Comparison of ENCODE assay signal across 8 mouse cellular contexts in the genomic region with DNA sequence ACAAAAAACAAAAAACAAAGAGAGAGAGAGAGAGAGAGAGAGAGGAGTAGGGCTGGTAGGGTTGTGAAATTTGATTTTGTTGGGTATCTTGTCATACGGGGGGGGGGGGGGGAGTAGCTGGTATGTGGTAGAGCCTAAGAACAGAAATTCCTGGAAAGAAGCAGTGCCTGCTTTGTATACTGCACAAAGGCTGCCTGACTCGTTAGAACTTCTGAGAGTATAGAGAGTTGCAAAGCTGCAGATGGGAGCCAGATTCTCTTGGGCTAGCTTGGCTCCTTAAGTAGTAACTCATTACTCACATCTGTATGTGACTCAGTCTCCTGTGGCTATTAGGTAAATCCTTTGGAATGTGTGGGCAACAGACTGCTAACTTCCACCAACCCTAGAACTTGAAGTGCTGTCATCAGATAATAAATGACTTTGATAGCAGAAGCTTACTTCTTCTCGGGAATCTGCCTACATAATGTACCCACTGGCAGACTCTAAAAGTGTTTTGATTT. TPM values are rescaled to one million over a fixed set of nuclear protein-coding genes. Genes with fewer than 3 reads are reported as not detected.
DNase-seq lines count a peak whose midpoint lies in the region; ATAC-seq lines count a peak whose summit lies in the region.

A gene (minus strand): TSS at position 51 of the 500 bp plus-strand sequence.

- WGBS in forebrain, embryonic 11.5 days = 53% methylated on average over 3 of the region's 3 CpGs
- 19% methylated on average over 3 of the region's 3 CpGs for WGBS in limb, embryonic 15.5 days
- 25% methylated on average over 3 of the region's 3 CpGs for WGBS in stomach, embryonic 14.5 days

- no peak for ATAC-seq in forebrain, embryonic 11.5 days (replicated peaks; ENCODE audit: low FRiP score)
- ATAC-seq in limb, embryonic 15.5 days (ENCODE audit: insufficient number of reproducible peaks, low FRiP score, low TSS enrichment, low read depth) = 0 out of 2 replicates have a peak, but pooled peaks have one; percentile 24
- ATAC-seq in stomach, embryonic 14.5 days (ENCODE audit: insufficient number of reproducible peaks, insufficient read depth, low FRiP score, low read depth) = no peak

- H3K36me3 ChIP-seq in forebrain, embryonic 11.5 days (ENCODE audit: control insufficient read depth, insufficient read depth, low read length) = no peaks in the 10 kb centered on the region
- H3K36me3 ChIP-seq in limb, embryonic 15.5 days = no peaks in the 10 kb centered on the region
- no peaks in the 10 kb centered on the region for H3K36me3 ChIP-seq in stomach, embryonic 14.5 days (ENCODE audit: control insufficient read depth, insufficient read depth, low read length)

- H3K9ac ChIP-seq in forebrain, embryonic 11.5 days (ENCODE audit: low read length) = no peak within 1 kb of the TSS
- H3K9ac ChIP-seq in limb, embryonic 15.5 days = no peak within 1 kb of the TSS
- no peak within 1 kb of the TSS for H3K9ac ChIP-seq in stomach, embryonic 14.5 days (replicated peaks; ENCODE audit: low read depth, low read length)

- H3K4me3 ChIP-seq in forebrain, embryonic 11.5 days (ENCODE audit: low read depth, low read length) = no peak within 1 kb of the TSS
- H3K4me3 ChIP-seq in limb, embryonic 15.5 days = no peak within 1 kb of the TSS
- H3K4me3 ChIP-seq in stomach, embryonic 14.5 days (ENCODE audit: low read depth, low read length) = no peak within 1 kb of the TSS

- H3K4me1 ChIP-seq in forebrain, embryonic 11.5 days (replicated peaks; ENCODE audit: control insufficient read depth, insufficient read depth, low read length) = no peaks in the 10 kb centered on the region
- H3K4me1 ChIP-seq in limb, embryonic 15.5 days = 0 out of 2 replicates have a peak, but pooled peaks cover 3% of the 10 kb centered on the region
- H3K4me1 ChIP-seq in stomach, embryonic 14.5 days (ENCODE audit: control insufficient read depth, insufficient read depth, low read length) = no peaks in the 10 kb centered on the region

- no peak for DNase-seq in heart, adult 18-20 months
- DNase-seq in heart, adult 9 months (ENCODE audit: low spot score in 2 of 2) = no peak
- DNase-seq in NIH3T3 (ENCODE audit: low read depth) = peak; percentile 89
- no peak for DNase-seq in forebrain, embryonic 11.5 days (ENCODE audit: low spot score)
- DNase-seq in heart, postnatal 4 days = no peak
- DNase-seq in thymus, postnatal 4 days = no peak

- no peaks in the 10 kb centered on the region for H3K9me3 ChIP-seq in forebrain, embryonic 11.5 days (ENCODE audit: control insufficient read depth, low read length)
- H3K9me3 ChIP-seq in limb, embryonic 15.5 days = no peaks in the 10 kb centered on the region
- no peaks in the 10 kb centered on the region for H3K9me3 ChIP-seq in stomach, embryonic 14.5 days (ENCODE audit: control insufficient read depth, low read depth, low read length)

- no peaks in the 10 kb centered on the region for H3K27me3 ChIP-seq in forebrain, embryonic 11.5 days (ENCODE audit: control insufficient read depth, insufficient read depth, low read length)
- H3K27me3 ChIP-seq in limb, embryonic 15.5 days = 0 out of 2 replicates have a peak, but pooled peaks cover 2% of the 10 kb centered on the region
- H3K27me3 ChIP-seq in stomach, embryonic 14.5 days (ENCODE audit: control insufficient read depth, insufficient read depth, low read length) = no peaks in the 10 kb centered on the region

- H3K27ac ChIP-seq in forebrain, embryonic 11.5 days (ENCODE audit: low read depth, low read length) = no peak within 1 kb of the TSS
- H3K27ac ChIP-seq in limb, embryonic 15.5 days = no peak within 1 kb of the TSS
- no peak within 1 kb of the TSS for H3K27ac ChIP-seq in stomach, embryonic 14.5 days (ENCODE audit: low read length)

- no peak within 1 kb of the TSS for H3K4me2 ChIP-seq in forebrain, embryonic 11.5 days (ENCODE audit: low read depth, low read length, severe bottlenecking)
- no peak within 1 kb of the TSS for H3K4me2 ChIP-seq in limb, embryonic 15.5 days
- H3K4me2 ChIP-seq in stomach, embryonic 14.5 days (replicated peaks; ENCODE audit: low read depth, low read length) = no peak within 1 kb of the TSS

RNA-seq across cellular contexts. Expression of the gene that starts here (rescaled TPM):
- 10 to 100 TPM; 21.0 to 25.0 TPM for total RNA-seq in heart, adult 18-20 months (2021)
- 48.1 and 50.9 TPM in 2 replicates for polyA plus RNA-seq in forebrain, embryonic 11.5 days (2014; fragmentation: Nextera tagmentation; extraction: Ambion mirVana)
- total RNA-seq in heart, postnatal 4 days (2021) = 10 to 100 TPM; 40.4 to 44.4 TPM
- 40.6 and 42.8 TPM in 2 replicates for polyA plus RNA-seq in limb, embryonic 15.5 days (2015; fragmentation: Nextera tagmentation; extraction: Ambion mirVana)
- 45.8 and 47.5 TPM in 2 replicates for polyA plus RNA-seq in stomach, embryonic 14.5 days (2014; fragmentation: Nextera tagmentation; extraction: Ambion mirVana)
